In genomic region chr3:42110976-42111847, GRCm38 (mm10) we compare ENCODE assay signal across 9 mouse cellular contexts.
DNase-seq lines count a peak whose midpoint lies in the region; ATAC-seq and TF ChIP-seq lines count a peak whose summit lies in the region.
"Had no signal": no experiment of that assay in that cellular context is flagged by ENCODE, and none has a peak within 500 bp of the region (broad histone marks: within the 10 kb centered on the region; RNA-seq: fewer than 3 reads in every experiment).

No protein-coding gene starts in this region.

- H3K27ac ChIP-seq in intestine, postnatal 0 days (ENCODE audit: low read depth, low read length) = no peak overlapping the region
- H3K27ac ChIP-seq in limb, embryonic 10.5 days = no peak overlapping the region
- no peak overlapping the region for H3K27ac ChIP-seq in neural tube, embryonic 11.5 days (ENCODE audit: low read depth, low read length)
- H3K27ac ChIP-seq: limb, embryonic 15.5 days had no signal

- peak; percentile 83 for TF ChIP-seq CTCF in intestine, postnatal 0 days (IDR thresholded peaks at IDR 0.05; ENCODE audit: low read depth)

- H3K9ac ChIP-seq in intestine, postnatal 0 days (ENCODE audit: low read depth, low read length) = no peak overlapping the region
- H3K9ac ChIP-seq in neural tube, embryonic 11.5 days (ENCODE audit: low read length) = no peak overlapping the region
- H3K9ac ChIP-seq: limb, embryonic 15.5 days had no signal

- no peaks in the 10 kb centered on the region for H3K4me1 ChIP-seq in intestine, postnatal 0 days (replicated peaks; ENCODE audit: control insufficient read depth, insufficient read depth, low read length)
- no peaks in the 10 kb centered on the region for H3K4me1 ChIP-seq in limb, embryonic 10.5 days
- no peaks in the 10 kb centered on the region for H3K4me1 ChIP-seq in neural tube, embryonic 11.5 days (ENCODE audit: control insufficient read depth, insufficient read depth, low read length)
- H3K4me1 ChIP-seq: limb, embryonic 15.5 days had no signal

- H3K36me3 ChIP-seq in intestine, postnatal 0 days (ENCODE audit: control insufficient read depth, insufficient read depth) = no peaks in the 10 kb centered on the region
- H3K36me3 ChIP-seq in limb, embryonic 10.5 days = no peaks in the 10 kb centered on the region
- H3K36me3 ChIP-seq in neural tube, embryonic 11.5 days (ENCODE audit: control insufficient read depth, insufficient read depth, low read length) = no peaks in the 10 kb centered on the region
- H3K36me3 ChIP-seq: limb, embryonic 15.5 days had no signal

- H3K4me3 ChIP-seq in intestine, postnatal 0 days (ENCODE audit: low read depth, low read length) = no peak overlapping the region
- no peak overlapping the region for H3K4me3 ChIP-seq in limb, embryonic 10.5 days
- H3K4me3 ChIP-seq in neural tube, embryonic 11.5 days (ENCODE audit: low read depth, low read length) = no peak overlapping the region
- H3K4me3 ChIP-seq: limb, embryonic 15.5 days had no signal

- no peak overlapping the region; the same call in 1 of the 2 replicates for H3K4me2 ChIP-seq in intestine, postnatal 0 days (replicated peaks; ENCODE audit: low read depth)
- no peak overlapping the region for H3K4me2 ChIP-seq in neural tube, embryonic 11.5 days (ENCODE audit: low read depth)
- H3K4me2 ChIP-seq: limb, embryonic 15.5 days had no signal

- ATAC-seq in intestine, postnatal 0 days = no peak
- peak; percentile 87 for ATAC-seq in neural tube, embryonic 11.5 days (ENCODE audit: insufficient read depth, low FRiP score, low TSS enrichment)

- WGBS in intestine, postnatal 0 days = 39% methylated on average over 13 of the region's 13 CpGs
- WGBS in limb, embryonic 10.5 days = 50% methylated on average over 13 of the region's 13 CpGs
- WGBS in neural tube, embryonic 11.5 days = 38% methylated on average over 13 of the region's 13 CpGs

- peak; percentile 27 to 28 for DNase-seq in adrenal gland, adult 18-20 months (ENCODE audit: low spot score in 2 of 2)
- DNase-seq in cerebellum, postnatal 10 days = peak; percentile 78 to 79
- DNase-seq in frontal cortex, postnatal 10 days (ENCODE audit: low spot score in 2 of 2) = peak; percentile 42 to 76
- peak; percentile 58 for DNase-seq in limb, embryonic 10.5 days (ENCODE audit: low spot score)
- DNase-seq in neural tube, embryonic 11.5 days (ENCODE audit: low spot score) = peak; percentile 72
- peak; percentile 23 for DNase-seq in urinary bladder, postnatal 25 days (ENCODE audit: low spot score)
- no peak for DNase-seq in thymus, postnatal 25 days

- H3K9me3 ChIP-seq in intestine, postnatal 0 days (ENCODE audit: control insufficient read depth) = no peaks in the 10 kb centered on the region
- H3K9me3 ChIP-seq in limb, embryonic 10.5 days (replicated peaks) = no peaks in the 10 kb centered on the region
- no peaks in the 10 kb centered on the region for H3K9me3 ChIP-seq in neural tube, embryonic 11.5 days (ENCODE audit: control insufficient read depth, low read length)
- H3K9me3 ChIP-seq: limb, embryonic 15.5 days had no signal

- no peaks in the 10 kb centered on the region for H3K27me3 ChIP-seq in intestine, postnatal 0 days (replicated peaks; ENCODE audit: control insufficient read depth, insufficient read depth, low read length)
- H3K27me3 ChIP-seq in limb, embryonic 10.5 days (ENCODE audit: low read depth, poor library complexity, severe bottlenecking) = no peaks in the 10 kb centered on the region
- H3K27me3 ChIP-seq in neural tube, embryonic 11.5 days (ENCODE audit: control insufficient read depth, insufficient read depth, low read length) = no peaks in the 10 kb centered on the region
- H3K27me3 ChIP-seq: limb, embryonic 15.5 days had no signal
